Mouse (Mus musculus) ES-Bruce4 (cell line): ENCODE data around the gene Ltk.

Source experiments
- CTCF ChIP-seq: IDR thresholded peaks from one replicate; pipeline ENCODE4 v1.8.1; 2011; ENCODE audit warnings: low read depth, low read length
- POLR2A ChIP-seq: IDR thresholded peaks from one replicate; pipeline ENCODE4 v1.8.1; 2011; ENCODE audit warnings: low read length; ENCODE audit not compliant: insufficient read depth

GRCm38 (mm10) chr2:119737124-119737523 lies 23.1 kb downstream of the Ltk start:
- TF ChIP-seq CTCF (no peak), POLR2A (no peak)
